Mouse (Mus musculus) lung, embryonic 15.5 days (tissue): Measurements from ENCODE around the gene Lingo2. TPM values are rescaled to one million over a fixed set of nuclear protein-coding genes. Genes with fewer than 3 reads are reported as not detected.
"Not testable (repeated sequence)": the region's sequence is repeated elsewhere in the genome, so short reads cannot be mapped to it uniquely, and the experiment has no call there.

Source experiments
- ATAC-seq: fragments of 200-750 bp; cut with Nextera tagmentation; 2 replicates; pipeline ENCODE4 v1.8.0; 2017; ENCODE audit warnings: moderate number of reproducible peaks, borderline replicate concordance; ENCODE audit not compliant: low FRiP score, low TSS enrichment; ENCODE audit errors: extremely low read depth
- H3K27ac ChIP-seq: fragments of 300-500 bp; sonication (generic); 2 replicates; pipeline ENCODE4 v1.5.1; 2015; ENCODE audit warnings: moderate library complexity, mild to moderate bottlenecking, inconsistent platforms
- H3K27me3 ChIP-seq: fragments of 300-500 bp; sonication (generic); 2 replicates; pipeline ENCODE4 v1.6.1; 2015; ENCODE audit warnings: inconsistent platforms
- H3K36me3 ChIP-seq: fragments of 300-500 bp; sonication (generic); 2 replicates; pipeline ENCODE4 v1.6.1; 2015; ENCODE audit warnings: inconsistent platforms
- H3K4me1 ChIP-seq: fragments of 300-500 bp; sonication (generic); 2 replicates; pipeline ENCODE4 v1.6.1; 2015; ENCODE audit warnings: inconsistent platforms
- H3K4me2 ChIP-seq: fragments of 300-500 bp; sonication (generic); 2 replicates; pipeline ENCODE4 v1.6.1; 2015; ENCODE audit warnings: inconsistent platforms, mild to moderate bottlenecking, moderate library complexity
- H3K4me3 ChIP-seq: fragments of 300-500 bp; sonication (generic); 2 replicates; pipeline ENCODE4 v1.5.1; 2015; ENCODE audit warnings: mild to moderate bottlenecking, inconsistent platforms
- H3K9ac ChIP-seq: fragments of 300-500 bp; sonication (generic); 2 replicates; pipeline ENCODE4 v1.6.1; 2015; ENCODE audit warnings: inconsistent platforms
- H3K9me3 ChIP-seq: fragments of 300-500 bp; sonication (generic); 2 replicates; pipeline ENCODE4 v1.6.1; 2016; ENCODE audit warnings: inconsistent platforms
- WGBS: fragments of 180-500 bp; shearing (Covaris S2); methylation state at CpG from one replicate; pipeline ENCODE4 v1.1.7; 2015; 5-methylcytosine and 5-hydroxymethylcytosine counted together
- polyA plus RNA-seq: library from polyadenylated mRNA; unstranded; fragments of >200 nt; fragmentation: Nextera tagmentation; extraction: Ambion mirVana; gene quantifications from 2 replicates; pipeline ENCODE4 v1.2.1, GENCODE M21; 2015

Gene Lingo2
- polyA plus RNA-seq, 1 experiment from 2014 or later: 0.54 TPM

GRCm38 (mm10) chr4:36288813-36289700, 662.5 kb downstream of the Lingo2 start:
- Histone ChIP-seq H3K27ac (no peak overlapping the region), H3K9me3 (no peaks in the 10 kb centered on the region), H3K27me3 (no peaks in the 10 kb centered on the region), H3K4me1 (0 out of 2 replicates have a peak, but pooled peaks cover 3% of the 10 kb centered on the region), H3K4me2 (peak overlapping the region; percentile 47), H3K4me3 (peak overlapping the region; percentile 26), H3K9ac (no peak overlapping the region), H3K36me3 (no peaks in the 10 kb centered on the region)
- WGBS: 11% methylated on average over 17 of the region's 17 CpGs
- ATAC-seq: peak; percentile 87; the same call in 1 of the 2 replicates

GRCm38 (mm10) chr4:36262436-36263169, 688.9 kb downstream of the Lingo2 start:
- H3K4me1 ChIP-seq: no peaks in the 10 kb centered on the region
- H3K36me3 ChIP-seq: no peaks in the 10 kb centered on the region
- no peak for ATAC-seq
- H3K27ac ChIP-seq: no peak overlapping the region
- H3K27me3 ChIP-seq: no peaks in the 10 kb centered on the region
- no peak overlapping the region for H3K4me3 ChIP-seq
- 62% methylated on average over 2 of the region's 2 CpGs for WGBS
- no peak overlapping the region for H3K9ac ChIP-seq
- no peak overlapping the region for H3K4me2 ChIP-seq
- H3K9me3 ChIP-seq: no peaks in the 10 kb centered on the region

- Histone ChIP-seq H3K27me3 (no peaks in the 10 kb centered on the region), H3K4me3 (no peak overlapping the region), H3K9ac (no peak overlapping the region), H3K4me2 (no peak overlapping the region), H3K36me3 (no peaks in the 10 kb centered on the region), H3K9me3 (no peaks in the 10 kb centered on the region), H3K27ac (no peak overlapping the region), H3K4me1 (no peaks in the 10 kb centered on the region)
- no peak for ATAC-seq
- 21% methylated on average over 7 of the region's 7 CpGs for WGBS
These were observed 765.2 kb downstream of the Lingo2 start for GRCm38 (mm10) chr4:36186231-36186922.

- Histone ChIP-seq H3K9ac (no peak overlapping the region), H3K4me3 (no peak overlapping the region), H3K4me2 (no peak overlapping the region), H3K9me3 (no peaks in the 10 kb centered on the region), H3K27me3 (no peaks in the 10 kb centered on the region), H3K4me1 (no peaks in the 10 kb centered on the region), H3K36me3 (no peaks in the 10 kb centered on the region), H3K27ac (no peak overlapping the region)
- WGBS: 33% methylated on average over 4 of the region's 4 CpGs
- no peak for ATAC-seq
These were observed 767.9 kb downstream of the Lingo2 start for GRCm38 (mm10) chr4:36183643-36184042.

- WGBS: 34% methylated on average over 1 of the region's 1 CpGs
- Histone ChIP-seq H3K4me3 (no peak overlapping the region), H3K9me3 (no peaks in the 10 kb centered on the region), H3K4me1 (no peaks in the 10 kb centered on the region), H3K4me2 (no peak overlapping the region), H3K36me3 (no peaks in the 10 kb centered on the region), H3K27me3 (no peaks in the 10 kb centered on the region), H3K9ac (no peak overlapping the region), H3K27ac (no peak overlapping the region)
- ATAC-seq: no peak
These were observed 781.4 kb downstream of the Lingo2 start for GRCm38 (mm10) chr4:36170099-36170498.

- Histone ChIP-seq H3K4me2 (no peak overlapping the region), H3K4me3 (no peak overlapping the region), H3K9me3 (no peaks in the 10 kb centered on the region), H3K36me3 (no peaks in the 10 kb centered on the region), H3K9ac (no peak overlapping the region), H3K27ac (no peak overlapping the region), H3K4me1 (no peaks in the 10 kb centered on the region), H3K27me3 (no peaks in the 10 kb centered on the region)
- ATAC-seq: no peak
These were observed 820.2 kb downstream of the Lingo2 start for GRCm38 (mm10) chr4:36131341-36131740.

GRCm38 (mm10) chr4:36095482-36095881, 856.1 kb downstream of the Lingo2 start:
- Histone ChIP-seq H3K9me3 (no peaks in the 10 kb centered on the region), H3K4me2 (no peak overlapping the region), H3K27me3 (no peaks in the 10 kb centered on the region), H3K4me1 (no peaks in the 10 kb centered on the region), H3K4me3 (no peak overlapping the region), H3K9ac (no peak overlapping the region), H3K27ac (no peak overlapping the region), H3K36me3 (no peaks in the 10 kb centered on the region)
- no peak for ATAC-seq
- 73% methylated on average over 4 of the region's 4 CpGs for WGBS

- 76% methylated on average over 3 of the region's 3 CpGs for WGBS
- H3K9ac ChIP-seq: no peak overlapping the region
- no peak overlapping the region for H3K27ac ChIP-seq
- no peak overlapping the region for H3K4me2 ChIP-seq
- H3K27me3 ChIP-seq: no peaks in the 10 kb centered on the region
- H3K4me3 ChIP-seq: no peak overlapping the region
- H3K36me3 ChIP-seq: no peaks in the 10 kb centered on the region
- H3K4me1 ChIP-seq: no peaks in the 10 kb centered on the region
- H3K9me3 ChIP-seq: no peaks in the 10 kb centered on the region
- ATAC-seq: no peak
These were observed 870.3 kb downstream of the Lingo2 start for GRCm38 (mm10) chr4:36081095-36081852.

- Histone ChIP-seq H3K4me2 (no peak overlapping the region), H3K9ac (no peak overlapping the region), H3K27me3 (no peaks in the 10 kb centered on the region), H3K4me3 (no peak overlapping the region), H3K36me3 (no peaks in the 10 kb centered on the region), H3K9me3 (no peaks in the 10 kb centered on the region), H3K4me1 (no peaks in the 10 kb centered on the region), H3K27ac (no peak overlapping the region)
- WGBS: 80% methylated on average over 6 of the region's 6 CpGs
- no peak for ATAC-seq
These were observed 872.5 kb downstream of the Lingo2 start for GRCm38 (mm10) chr4:36078910-36079525.

- H3K9me3 ChIP-seq, H3K4me1 ChIP-seq, H3K4me2 ChIP-seq, H3K27ac ChIP-seq, H3K36me3 ChIP-seq, H3K9ac ChIP-seq, H3K27me3 ChIP-seq, ATAC-seq, H3K4me3 ChIP-seq: not testable (repeated sequence)
- 36% methylated on average over 1 of the region's 1 CpGs for WGBS
These were observed 886.8 kb downstream of the Lingo2 start for GRCm38 (mm10) chr4:36064701-36065100.

- H3K9me3 ChIP-seq: no peaks in the 10 kb centered on the region
- no peak overlapping the region for H3K4me2 ChIP-seq
- H3K36me3 ChIP-seq: no peaks in the 10 kb centered on the region
- no peaks in the 10 kb centered on the region for H3K4me1 ChIP-seq
- ATAC-seq: no peak
- no peaks in the 10 kb centered on the region for H3K27me3 ChIP-seq
- H3K27ac ChIP-seq: no peak overlapping the region
- H3K9ac ChIP-seq: no peak overlapping the region
- WGBS: 50% methylated on average over 6 of the region's 6 CpGs
- no peak overlapping the region for H3K4me3 ChIP-seq
These were observed 898.7 kb downstream of the Lingo2 start for GRCm38 (mm10) chr4:36052791-36053376.
